Mouse (Mus musculus) cerebellum, adult 2 months (tissue): Measurements from ENCODE around the gene Syt16.

ENCODE experiments used
- CTCF ChIP-seq: fragments of 200-500 bp; IDR thresholded peaks from 2 replicates; pipeline ENCODE4 v1.5.1; 2011; ENCODE audit warnings: low read depth, mild to moderate bottlenecking, control low read depth, low read length, moderate library complexity, borderline replicate concordance; ENCODE audit not compliant: insufficient read depth
- POLR2A ChIP-seq: fragments of 200-500 bp; IDR thresholded peaks from 2 replicates; pipeline ENCODE4 v1.6.1; 2011; ENCODE audit warnings: low read length, control low read depth, borderline replicate concordance; ENCODE audit not compliant: insufficient read depth

- TF ChIP-seq POLR2A (no peak), CTCF (no peak)
These were observed 146.9 kb downstream of the Syt16 start for GRCm38 (mm10) chr12:74144385-74144784.
